11 mouse cellular contexts compared by ENCODE assay signal in the genomic region with DNA sequence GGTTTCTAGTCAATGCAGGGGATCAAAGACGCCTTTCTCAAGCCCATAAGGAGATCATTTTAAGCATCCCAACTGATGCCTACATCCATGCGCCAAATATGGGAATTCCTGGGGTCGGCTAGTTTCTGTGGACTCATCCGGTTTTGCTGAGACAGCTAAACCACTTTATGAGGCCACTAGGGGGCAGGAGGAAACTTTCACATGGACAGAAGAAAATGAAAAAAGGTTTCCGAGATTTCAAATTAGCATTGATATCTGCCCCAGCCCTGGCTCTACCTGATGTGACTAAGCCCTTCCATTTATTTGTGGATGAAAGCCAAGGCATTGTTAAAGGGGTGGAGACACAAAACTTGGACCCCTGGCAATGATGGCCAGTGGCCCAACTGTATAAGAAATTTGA. TPM values are rescaled to one million over a fixed set of nuclear protein-coding genes. Genes with fewer than 3 reads are reported as not detected.
DNase-seq lines count a peak whose midpoint lies in the region; ATAC-seq and TF ChIP-seq lines count a peak whose summit lies in the region.
"Had no signal": no experiment of that assay in that cellular context is flagged by ENCODE, and none has a peak within 500 bp of the region (broad histone marks: within the 10 kb centered on the region; RNA-seq: fewer than 3 reads in every experiment).

No protein-coding gene starts in this region.

- H3K4me3 ChIP-seq in midbrain, embryonic 14.5 days (replicated peaks; ENCODE audit: low read depth, low read length), result no peak overlapping the region
- no peak overlapping the region for H3K4me3 ChIP-seq in midbrain, embryonic 10.5 days
- H3K4me3 ChIP-seq in heart, postnatal 0 days (ENCODE audit: low read depth, low read length), result no peak overlapping the region
- H3K4me3 ChIP-seq in lung, adult 2 months (replicated peaks; ENCODE audit: extremely low read depth, low read depth, low read length), result no peak overlapping the region
- H3K4me3 ChIP-seq: midbrain, embryonic 12.5 days had no signal

- no peak for TF ChIP-seq POLR2A in lung, adult 2 months (IDR thresholded peaks at IDR 0.05; ENCODE audit: borderline replicate concordance, extremely low read depth, low read depth, low read length)

- WGBS in midbrain, embryonic 14.5 days, result 21% methylated on average over 5 of the region's 5 CpGs
- WGBS in midbrain, embryonic 10.5 days, result 38% methylated on average over 5 of the region's 5 CpGs
- WGBS in heart, postnatal 0 days, result 14% methylated on average over 5 of the region's 5 CpGs
- 11% methylated on average over 5 of the region's 5 CpGs for WGBS in lung, adult 2 months

- ATAC-seq in cerebellum, adult (ENCODE audit: insufficient number of reproducible peaks, low FRiP score, low TSS enrichment), result no peak
- ATAC-seq in midbrain, embryonic 14.5 days (ENCODE audit: low FRiP score, low TSS enrichment), result no peak
- peak; percentile 36; the same call in 1 of the 2 replicates for ATAC-seq in heart, postnatal 0 days (ENCODE audit: insufficient read depth, low read depth)

- no peak overlapping the region for H3K9ac ChIP-seq in midbrain, embryonic 14.5 days (replicated peaks; ENCODE audit: low read length)
- H3K9ac ChIP-seq in heart, postnatal 0 days (replicated peaks; ENCODE audit: low read depth, low read length), result no peak overlapping the region
- H3K9ac ChIP-seq: midbrain, embryonic 12.5 days had no signal

- H3K4me2 ChIP-seq in midbrain, embryonic 14.5 days (ENCODE audit: low read length), result no peak overlapping the region
- no peak overlapping the region for H3K4me2 ChIP-seq in heart, postnatal 0 days (ENCODE audit: low read depth, low read length)
- H3K4me2 ChIP-seq: midbrain, embryonic 12.5 days had no signal

- H3K27ac ChIP-seq in midbrain, embryonic 14.5 days (replicated peaks; ENCODE audit: low read depth, low read length), result no peak overlapping the region
- H3K27ac ChIP-seq in midbrain, embryonic 10.5 days (replicated peaks), result no peak overlapping the region
- no peak overlapping the region for H3K27ac ChIP-seq in heart, postnatal 0 days (ENCODE audit: low read depth)
- H3K27ac ChIP-seq: midbrain, embryonic 12.5 days had no signal

- H3K4me1 ChIP-seq in midbrain, embryonic 14.5 days (ENCODE audit: control insufficient read depth, insufficient read depth, low read length), result no peaks in the 10 kb centered on the region
- no peaks in the 10 kb centered on the region for H3K4me1 ChIP-seq in midbrain, embryonic 10.5 days
- no peaks in the 10 kb centered on the region for H3K4me1 ChIP-seq in heart, postnatal 0 days (ENCODE audit: control insufficient read depth, insufficient read depth)
- no peaks in the 10 kb centered on the region for H3K4me1 ChIP-seq in lung, adult 2 months (ENCODE audit: control insufficient read depth, insufficient read depth, low read length)
- H3K4me1 ChIP-seq: midbrain, embryonic 12.5 days had no signal

- peak; percentile 14 for DNase-seq in cerebellum, adult 11-12 months
- DNase-seq in midbrain, embryonic 14.5 days, result peak; percentile 84
- DNase-seq in midbrain, embryonic 10.5 days (ENCODE audit: low spot score), result no peak
- peak; percentile 76 for DNase-seq in brain, adult 2 months (ENCODE audit: low read depth, low spot score)
- DNase-seq in heart, postnatal 0 days (ENCODE audit: low spot score), result peak; percentile 63
- peak; percentile 38 for DNase-seq in lung, adult 2 months
- DNase-seq in thymus, postnatal 14 days, result peak; percentile 49

- H3K36me3 ChIP-seq in midbrain, embryonic 14.5 days (ENCODE audit: control insufficient read depth, insufficient read depth, low read length), result no peaks in the 10 kb centered on the region
- H3K36me3 ChIP-seq in midbrain, embryonic 10.5 days, result peaks cover 5% of the 10 kb centered on the region
- no peaks in the 10 kb centered on the region for H3K36me3 ChIP-seq in heart, postnatal 0 days (replicated peaks; ENCODE audit: control insufficient read depth, insufficient read depth, low read length)
- H3K36me3 ChIP-seq: midbrain, embryonic 12.5 days had no signal

- no peak for TF ChIP-seq EP300 in heart, postnatal 0 days (IDR thresholded peaks at IDR 0.05; ENCODE audit: low read depth)

- H3K27me3 ChIP-seq in midbrain, embryonic 14.5 days (ENCODE audit: control insufficient read depth, insufficient read depth, low read length), result no peaks in the 10 kb centered on the region
- H3K27me3 ChIP-seq in midbrain, embryonic 10.5 days (ENCODE audit: low read depth, poor library complexity, severe bottlenecking), result no peaks in the 10 kb centered on the region
- H3K27me3 ChIP-seq in heart, postnatal 0 days (ENCODE audit: control insufficient read depth, insufficient read depth, low read length), result no peaks in the 10 kb centered on the region
- H3K27me3 ChIP-seq: midbrain, embryonic 12.5 days had no signal

- no peaks in the 10 kb centered on the region for H3K9me3 ChIP-seq in midbrain, embryonic 14.5 days (ENCODE audit: control insufficient read depth, low read length)
- no peaks in the 10 kb centered on the region for H3K9me3 ChIP-seq in midbrain, embryonic 10.5 days (replicated peaks)
- H3K9me3 ChIP-seq in heart, postnatal 0 days (replicated peaks; ENCODE audit: control insufficient read depth, low read length), result no peaks in the 10 kb centered on the region
- H3K9me3 ChIP-seq: G1E; midbrain, embryonic 12.5 days had no signal

- peak; percentile 68 for TF ChIP-seq CTCF in heart, postnatal 0 days (IDR thresholded peaks at IDR 0.05; ENCODE audit: low read depth)
- peak; percentile 6; the same call in 1 of the 2 replicates for TF ChIP-seq CTCF in lung, adult 2 months (IDR thresholded peaks at IDR 0.05; ENCODE audit: insufficient read depth, low read length)

RNA-seq across cellular contexts. Expression of a gene that starts 15.5 kb away (rescaled TPM):
- polyA plus RNA-seq in midbrain, embryonic 14.5 days (2014; fragmentation: Nextera tagmentation; extraction: Ambion mirVana), result 30.1 and 31.1 TPM in 2 replicates
- 16.4 and 18.8 TPM in 2 replicates for polyA plus RNA-seq in midbrain, embryonic 10.5 days (2016; fragmentation: Nextera tagmentation; extraction: Ambion mirVana)
- total RNA-seq in heart, postnatal 0 days (2014; rRNA removed; ENCODE audit: low replicate concordance), result 24.0 and 24.8 TPM in 2 replicates
- 8.8 and 9.7 TPM in 2 replicates for polyA plus RNA-seq in heart, postnatal 0 days (2015; fragmentation: Nextera tagmentation; extraction: Ambion mirVana)
- 11.0 and 14.6 TPM in 2 replicates for polyA plus RNA-seq in lung, adult 2 months (2012; rRNA removed)

RNA-seq across cellular contexts. Expression of a gene that starts 53.1 kb away (rescaled TPM):
- 27.6 and 28.6 TPM in 2 replicates for polyA plus RNA-seq in midbrain, embryonic 14.5 days (2014; fragmentation: Nextera tagmentation; extraction: Ambion mirVana)
- polyA plus RNA-seq in midbrain, embryonic 10.5 days (2016; fragmentation: Nextera tagmentation; extraction: Ambion mirVana), result 35.5 and 37.3 TPM in 2 replicates
- total RNA-seq in heart, postnatal 0 days (2014; rRNA removed; ENCODE audit: low replicate concordance), result 66.4 and 103 TPM in 2 replicates
- polyA plus RNA-seq in heart, postnatal 0 days (2015; fragmentation: Nextera tagmentation; extraction: Ambion mirVana), result 24.0 and 28.2 TPM in 2 replicates
- 40.4 and 41.3 TPM in 2 replicates for polyA plus RNA-seq in lung, adult 2 months (2012; rRNA removed)

RNA-seq across cellular contexts. Expression of a gene that starts 56.1 kb away (rescaled TPM):
- polyA plus RNA-seq in midbrain, embryonic 14.5 days (2014; fragmentation: Nextera tagmentation; extraction: Ambion mirVana), result not detected in 2 replicates
- not detected in 2 replicates for polyA plus RNA-seq in midbrain, embryonic 10.5 days (2016; fragmentation: Nextera tagmentation; extraction: Ambion mirVana)
- total RNA-seq in heart, postnatal 0 days (2014; rRNA removed; ENCODE audit: low replicate concordance), result not detected in 2 replicates
- 0.01 and 0.05 TPM in 2 replicates for polyA plus RNA-seq in heart, postnatal 0 days (2015; fragmentation: Nextera tagmentation; extraction: Ambion mirVana)
- polyA plus RNA-seq in lung, adult 2 months (2012; rRNA removed), result 0.04 TPM in 1 of 2 replicates, not detected in the other
- polyA plus RNA-seq: G1E; heart, embryonic 14.5 days had no signal
